Mouse (Mus musculus) heart, postnatal 0 days (tissue): ENCODE data around the gene Akap6. TPM values are rescaled to one million over a fixed set of nuclear protein-coding genes. Genes with fewer than 3 reads are reported as not detected.

ENCODE experiments used
- ATAC-seq: fragments of 200-750 bp; cut with Nextera tagmentation; 2 replicates; pipeline ENCODE4 v1.8.0; 2017; ENCODE audit warnings: low read depth, moderate number of reproducible peaks, moderate library complexity; ENCODE audit not compliant: insufficient read depth
- DNase-seq: peaks from one replicate; pipeline ENCODE4 v3.0.0-alpha.2; 2016; ENCODE audit warnings: low spot score
- H3K27ac ChIP-seq: fragments of 300-500 bp; sonication (generic); 2 replicates; pipeline ENCODE4 v1.5.1; 2014; ENCODE audit warnings: low read depth, mild to moderate bottlenecking
- H3K27me3 ChIP-seq: fragments of 300-500 bp; sonication (generic); 2 replicates; pipeline ENCODE4 v1.6.1; 2014; ENCODE audit warnings: low read length, mixed read lengths; ENCODE audit not compliant: control insufficient read depth, insufficient read depth
- H3K36me3 ChIP-seq: fragments of 300-500 bp; sonication (generic); replicated peaks from 2 replicates; pipeline ENCODE4 v1.6.1; 2014; ENCODE audit warnings: low read length, mixed read lengths; ENCODE audit not compliant: control insufficient read depth, insufficient read depth
- H3K4me1 ChIP-seq: fragments of 300-500 bp; sonication (generic); 2 replicates; pipeline ENCODE4 v1.6.1; 2014; ENCODE audit warnings: antibody characterized with exemption; ENCODE audit not compliant: control insufficient read depth, insufficient read depth
- H3K4me2 ChIP-seq: fragments of 300-500 bp; sonication (generic); 2 replicates; pipeline ENCODE4 v1.6.1; 2014; ENCODE audit warnings: low read depth, mild to moderate bottlenecking, low read length, moderate library complexity
- H3K4me3 ChIP-seq: fragments of 300-500 bp; sonication (generic); 2 replicates; pipeline ENCODE4 v1.5.1; 2014; ENCODE audit warnings: low read depth, low read length
- H3K9ac ChIP-seq: fragments of 300-500 bp; sonication (generic); replicated peaks from 2 replicates; pipeline ENCODE4 v1.6.1; 2014; ENCODE audit warnings: low read depth, low read length, mixed read lengths
- H3K9me3 ChIP-seq: fragments of 300-500 bp; sonication (generic); replicated peaks from 2 replicates; pipeline ENCODE4 v1.6.1; 2016; ENCODE audit warnings: low read length; ENCODE audit not compliant: control insufficient read depth
- CTCF ChIP-seq: IDR thresholded peaks from 2 replicates; pipeline ENCODE4 v1.5.1; 2016; ENCODE audit warnings: antibody characterized with exemption, control low read depth, low read depth
- EP300 ChIP-seq: IDR thresholded peaks from 2 replicates; pipeline ENCODE4 v1.6.1; 2016; ENCODE audit warnings: antibody characterized with exemption, low read depth
- WGBS: fragments of 180-500 bp; shearing (Covaris S2); extraction: QIAGEN DNeasy Blood & Tissue Kit; methylation state at CpG from one replicate; pipeline ENCODE4 v1.1.7; 2014; 5-methylcytosine and 5-hydroxymethylcytosine counted together
- polyA plus RNA-seq: library from polyadenylated mRNA; unstranded; fragments of >200 nt; fragmentation: Nextera tagmentation; extraction: Ambion mirVana; gene quantifications from 2 replicates; pipeline ENCODE4 v1.2.1, GENCODE M21; 2015
- total RNA-seq: library from RNA; depleted of rRNA; stranded (reverse); fragments of >200 nt; gene quantifications from 2 replicates; pipeline ENCODE4 v1.2.3, GENCODE M21; 2014; ENCODE audit warnings: low replicate concordance

Gene Akap6
- total and polyA plus RNA-seq, 2 experiments from 2014 or later, result 10.3 to 53.2 TPM

- H3K9ac ChIP-seq, result no peak overlapping the region
Observed at GRCm38 (mm10) chr12:52701201-52701641, 2.0 kb downstream of the Akap6 start.

GRCm38 (mm10) chr12:52702368-52702967, 3.3 kb downstream of the Akap6 start:
- DNase-seq, result no peak
- ATAC-seq, result no peak
- 75% methylated on average over 12 of the region's 12 CpGs for WGBS
- Histone ChIP-seq H3K36me3 (no peaks in the 10 kb centered on the region), H3K4me2 (no peak overlapping the region), H3K4me1 (no peaks in the 10 kb centered on the region), H3K4me3 (no peak overlapping the region), H3K9ac (no peak overlapping the region), H3K27ac (no peak overlapping the region), H3K27me3 (no peaks in the 10 kb centered on the region), H3K9me3 (no peaks in the 10 kb centered on the region)
- TF ChIP-seq CTCF, result no peak

More at GRCm38 (mm10) chr12:52701201-52701641, 2.0 kb downstream of the Akap6 start:
- peak; percentile 36; the same call in 1 of the 2 replicates for ATAC-seq
- H3K27me3 ChIP-seq, result no peaks in the 10 kb centered on the region
- TF ChIP-seq EP300 (no peak), CTCF (no peak)
- no peak overlapping the region for H3K27ac ChIP-seq
- peak overlapping the region; percentile 52 for H3K4me2 ChIP-seq
- H3K36me3 ChIP-seq, result no peaks in the 10 kb centered on the region
- no peaks in the 10 kb centered on the region for H3K9me3 ChIP-seq
- WGBS, result 39% methylated on average over 9 of the region's 9 CpGs
- H3K4me1 ChIP-seq, result no peaks in the 10 kb centered on the region
- DNase-seq, result no peak
- peak overlapping the region; percentile 22; the same call in 1 of the 2 replicates for H3K4me3 ChIP-seq

GRCm38 (mm10) chr12:52704081-52704480, 4.9 kb downstream of the Akap6 start:
- no peaks in the 10 kb centered on the region for H3K9me3 ChIP-seq
- no peaks in the 10 kb centered on the region for H3K4me1 ChIP-seq
- no peak overlapping the region for H3K27ac ChIP-seq
- H3K4me3 ChIP-seq, result no peak overlapping the region
- TF ChIP-seq CTCF, result no peak
- no peak for TF ChIP-seq EP300
- ATAC-seq, result no peak
- WGBS, result 62% methylated on average over 4 of the region's 4 CpGs
- H3K27me3 ChIP-seq, result no peaks in the 10 kb centered on the region
- no peaks in the 10 kb centered on the region for H3K36me3 ChIP-seq
- no peak for DNase-seq
- no peak overlapping the region for H3K9ac ChIP-seq
- H3K4me2 ChIP-seq, result no peak overlapping the region

GRCm38 (mm10) chr12:52704810-52705209, 5.6 kb downstream of the Akap6 start:
- Histone ChIP-seq H3K4me3 (no peak overlapping the region), H3K4me1 (no peaks in the 10 kb centered on the region), H3K9ac (no peak overlapping the region), H3K4me2 (no peak overlapping the region), H3K9me3 (no peaks in the 10 kb centered on the region), H3K36me3 (no peaks in the 10 kb centered on the region), H3K27ac (no peak overlapping the region), H3K27me3 (no peaks in the 10 kb centered on the region)
- DNase-seq (no peak), ATAC-seq (no peak)
- TF ChIP-seq EP300 (no peak), CTCF (no peak)
- 72% methylated on average over 3 of the region's 3 CpGs for WGBS

- Histone ChIP-seq H3K9ac (no peak overlapping the region), H3K27me3 (no peaks in the 10 kb centered on the region), H3K9me3 (no peaks in the 10 kb centered on the region), H3K4me1 (no peaks in the 10 kb centered on the region), H3K27ac (no peak overlapping the region), H3K4me3 (no peak overlapping the region), H3K36me3 (no peaks in the 10 kb centered on the region), H3K4me2 (no peak overlapping the region)
- ATAC-seq (no peak), DNase-seq (no peak)
- TF ChIP-seq EP300, result no peak
- TF ChIP-seq CTCF, result no peak
- 88% methylated on average over 3 of the region's 3 CpGs for WGBS
Observed at GRCm38 (mm10) chr12:52711382-52711781, 12.2 kb downstream of the Akap6 start.
